Mouse (Mus musculus) stomach, embryonic 14.5 days (tissue): ENCODE measurements at regions not wholly inside any gene's neighbourhood (a gene's known extent, or its start where the extent isn't known, plus 50 kb on each side); places are given as distances from the start of the nearest gene placed in this dataset.
A peak's percentile ranks its signal among the peaks of the same experiment; 100 is the strongest.

Experiments
- ATAC-seq: fragments of 200-750 bp; cut with Nextera tagmentation; 2 replicates; pipeline ENCODE4 v1.8.0; 2017; ENCODE audit warnings: low read depth, moderate TSS enrichment; ENCODE audit not compliant: insufficient number of reproducible peaks, insufficient read depth, low FRiP score
- H3K27ac ChIP-seq: fragments of 300-500 bp; sonication (generic); 2 replicates; pipeline ENCODE4 v1.5.1; 2014; ENCODE audit warnings: mild to moderate bottlenecking, low read length, moderate library complexity, mixed read lengths
- H3K27me3 ChIP-seq: fragments of 300-500 bp; sonication (generic); 2 replicates; pipeline ENCODE4 v1.6.1; 2014; ENCODE audit warnings: low read length, control low read depth, mixed read lengths; ENCODE audit not compliant: control insufficient read depth, insufficient read depth
- H3K36me3 ChIP-seq: fragments of 300-500 bp; sonication (generic); 2 replicates; pipeline ENCODE4 v1.6.1; 2014; ENCODE audit warnings: mild to moderate bottlenecking, control low read depth, low read length, moderate library complexity, mixed read lengths; ENCODE audit not compliant: control insufficient read depth, insufficient read depth
- H3K4me1 ChIP-seq: fragments of 300-500 bp; sonication (generic); 2 replicates; pipeline ENCODE4 v1.6.1; 2014; ENCODE audit warnings: low read length, control low read depth, mixed read lengths; ENCODE audit not compliant: control insufficient read depth, insufficient read depth
- H3K4me2 ChIP-seq: fragments of 300-500 bp; sonication (generic); replicated peaks from 2 replicates; pipeline ENCODE4 v1.6.1; 2014; ENCODE audit warnings: low read depth, low read length, control low read depth
- H3K4me3 ChIP-seq: fragments of 300-500 bp; sonication (generic); 2 replicates; pipeline ENCODE4 v1.5.1; 2014; ENCODE audit warnings: low read depth, low read length, control low read depth
- H3K9ac ChIP-seq: fragments of 300-500 bp; sonication (generic); replicated peaks from 2 replicates; pipeline ENCODE4 v1.6.1; 2014; ENCODE audit warnings: low read depth, mild to moderate bottlenecking, control low read depth, low read length, moderate library complexity, mixed read lengths
- H3K9me3 ChIP-seq: fragments of 300-500 bp; sonication (generic); 2 replicates; pipeline ENCODE4 v1.6.1; 2016; ENCODE audit warnings: low read depth, low read length, control low read depth; ENCODE audit not compliant: control insufficient read depth
- WGBS: fragments of 180-500 bp; shearing (Covaris S2); extraction: QIAGEN DNeasy Blood & Tissue Kit; methylation state at CpG from one replicate; pipeline ENCODE4 v1.1.7; 2014; 5-methylcytosine and 5-hydroxymethylcytosine counted together

GRCm38 (mm10) chr5:126964577-126964976, 277.0 kb upstream of the Tmem132c start:
- no peak overlapping the region for H3K27ac ChIP-seq
- H3K36me3 ChIP-seq: no peaks in the 10 kb centered on the region
- H3K9me3 ChIP-seq: no peaks in the 10 kb centered on the region
- 79% methylated on average over 4 of the region's 4 CpGs for WGBS
- H3K4me2 ChIP-seq: no peak overlapping the region
- no peaks in the 10 kb centered on the region for H3K27me3 ChIP-seq
- no peaks in the 10 kb centered on the region for H3K4me1 ChIP-seq
- H3K4me3 ChIP-seq: no peak overlapping the region
- no peak for ATAC-seq
- no peak overlapping the region for H3K9ac ChIP-seq

GRCm38 (mm10) chr5:126967076-126967475, 274.5 kb upstream of the Tmem132c start:
- Histone ChIP-seq H3K4me1 (0 out of 2 replicates have a peak, but pooled peaks cover 4% of the 10 kb centered on the region), H3K4me3 (no peak overlapping the region), H3K9ac (no peak overlapping the region), H3K36me3 (no peaks in the 10 kb centered on the region), H3K27ac (no peak overlapping the region), H3K9me3 (no peaks in the 10 kb centered on the region), H3K4me2 (no peak overlapping the region), H3K27me3 (no peaks in the 10 kb centered on the region)
- ATAC-seq: no peak
- 62% methylated on average over 4 of the region's 4 CpGs for WGBS

- no peaks in the 10 kb centered on the region for H3K36me3 ChIP-seq
- 74% methylated on average over 8 of the region's 8 CpGs for WGBS
- no peak for ATAC-seq
- H3K9ac ChIP-seq: no peak overlapping the region
- H3K4me3 ChIP-seq: no peak overlapping the region
- no peak overlapping the region for H3K27ac ChIP-seq
- H3K4me1 ChIP-seq: 0 out of 2 replicates have a peak, but pooled peaks cover 4% of the 10 kb centered on the region
- H3K27me3 ChIP-seq: no peaks in the 10 kb centered on the region
- H3K4me2 ChIP-seq: no peak overlapping the region
- H3K9me3 ChIP-seq: no peaks in the 10 kb centered on the region
Observed at GRCm38 (mm10) chr5:126969373-126969772, 272.2 kb upstream of the Tmem132c start.

- 0 out of 2 replicates have a peak, but pooled peaks cover 4% of the 10 kb centered on the region for H3K4me1 ChIP-seq
- H3K4me3 ChIP-seq: no peak overlapping the region
- H3K9me3 ChIP-seq: no peaks in the 10 kb centered on the region
- H3K9ac ChIP-seq: no peak overlapping the region
- no peak; the same call in 1 of the 2 replicates for ATAC-seq
- WGBS: 36% methylated on average over 2 of the region's 2 CpGs
- no peaks in the 10 kb centered on the region for H3K36me3 ChIP-seq
- H3K27me3 ChIP-seq: no peaks in the 10 kb centered on the region
- no peak overlapping the region for H3K4me2 ChIP-seq
- peak overlapping the region; percentile 13; the same call in 1 of the 2 replicates for H3K27ac ChIP-seq
Observed at GRCm38 (mm10) chr5:126971284-126971683, 270.3 kb upstream of the Tmem132c start.

GRCm38 (mm10) chr5:126971981-126972380, 269.6 kb upstream of the Tmem132c start:
- Histone ChIP-seq H3K9me3 (no peaks in the 10 kb centered on the region), H3K4me2 (no peak overlapping the region), H3K4me1 (0 out of 2 replicates have a peak, but pooled peaks cover 4% of the 10 kb centered on the region), H3K27ac (no peak overlapping the region; the same call in 1 of the 2 replicates), H3K27me3 (no peaks in the 10 kb centered on the region), H3K36me3 (no peaks in the 10 kb centered on the region), H3K9ac (no peak overlapping the region), H3K4me3 (no peak overlapping the region)
- 29% methylated on average over 1 of the region's 1 CpGs for WGBS
- ATAC-seq: no peak; the same call in 1 of the 2 replicates

- WGBS: 57% methylated on average over 3 of the region's 3 CpGs
- H3K4me2 ChIP-seq: no peak overlapping the region
- H3K4me1 ChIP-seq: 0 out of 2 replicates have a peak, but pooled peaks cover 4% of the 10 kb centered on the region
- no peak overlapping the region for H3K27ac ChIP-seq
- H3K4me3 ChIP-seq: no peak overlapping the region
- no peak overlapping the region for H3K9ac ChIP-seq
- no peaks in the 10 kb centered on the region for H3K36me3 ChIP-seq
- no peak for ATAC-seq
- H3K27me3 ChIP-seq: no peaks in the 10 kb centered on the region
- peaks cover 6% of the 10 kb centered on the region; the same call in 1 of the 2 replicates for H3K9me3 ChIP-seq
Observed at GRCm38 (mm10) chr5:126973425-126973824, 268.2 kb upstream of the Tmem132c start.

- Histone ChIP-seq H3K4me3 (no peak overlapping the region), H3K4me2 (no peak overlapping the region), H3K36me3 (no peaks in the 10 kb centered on the region), H3K9ac (no peak overlapping the region), H3K27me3 (no peaks in the 10 kb centered on the region), H3K9me3 (peaks cover 6% of the 10 kb centered on the region; the same call in 1 of the 2 replicates), H3K4me1 (0 out of 2 replicates have a peak, but pooled peaks cover 4% of the 10 kb centered on the region), H3K27ac (no peak overlapping the region)
- WGBS: 89% methylated on average over 3 of the region's 3 CpGs
- no peak for ATAC-seq
Observed at GRCm38 (mm10) chr5:126974565-126974964, 267.0 kb upstream of the Tmem132c start.

- Histone ChIP-seq H3K27me3 (no peaks in the 10 kb centered on the region), H3K9ac (no peak overlapping the region), H3K4me3 (no peak overlapping the region), H3K4me1 (no peaks in the 10 kb centered on the region), H3K4me2 (no peak overlapping the region), H3K36me3 (no peaks in the 10 kb centered on the region), H3K9me3 (no peaks in the 10 kb centered on the region), H3K27ac (no peak overlapping the region)
- WGBS: 69% methylated on average over 6 of the region's 6 CpGs
- ATAC-seq: no peak
Observed at GRCm38 (mm10) chr5:126995577-126995976, 246.0 kb upstream of the Tmem132c start.

DNA sequence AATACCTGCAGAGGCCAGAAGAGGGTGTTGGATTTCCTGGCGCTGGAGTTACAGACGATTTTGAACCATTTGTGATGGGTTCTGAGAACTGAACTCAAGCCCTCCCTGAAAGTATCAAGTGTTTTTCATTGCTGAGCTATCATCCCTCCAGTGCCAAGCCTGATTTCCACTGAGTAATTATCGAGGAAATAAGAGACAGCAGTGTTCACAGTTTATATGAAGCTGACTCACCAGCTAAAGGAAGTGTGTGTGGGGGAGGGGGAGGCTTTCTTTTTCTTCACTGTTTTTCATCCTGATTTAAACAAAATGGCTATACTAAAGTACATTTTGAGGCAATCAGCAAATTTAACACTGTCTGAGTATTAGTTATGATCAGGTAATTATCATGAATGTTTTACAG, 227.4 kb upstream of the Tmem132c start:
- ATAC-seq: no peak
- Histone ChIP-seq H3K9me3 (no peaks in the 10 kb centered on the region), H3K27ac (no peak overlapping the region), H3K4me3 (no peak overlapping the region), H3K9ac (no peak overlapping the region), H3K36me3 (no peaks in the 10 kb centered on the region), H3K27me3 (no peaks in the 10 kb centered on the region), H3K4me2 (no peak overlapping the region), H3K4me1 (no peaks in the 10 kb centered on the region)
- WGBS: 59% methylated on average over 3 of the region's 3 CpGs
